21 mouse cellular contexts compared by ENCODE assay signal in genomic region chr1:75379931-75380330, GRCm38 (mm10). TPM values are rescaled to one million over a fixed set of nuclear protein-coding genes. Genes with fewer than 3 reads are reported as not detected.
A peak's percentile ranks its signal among the peaks of the same experiment; 100 is the strongest.
DNase-seq lines count a peak whose midpoint lies in the region; ATAC-seq lines count a peak whose summit lies in the region.
"Had no signal": no experiment of that assay in that cellular context is flagged by ENCODE, and none has a peak within 500 bp of the region (broad histone marks: within the 10 kb centered on the region; RNA-seq: fewer than 3 reads in every experiment).

No protein-coding gene starts in this region.

- H3K4me2 ChIP-seq in heart, embryonic 16.5 days (ENCODE audit: low read depth, low read length): no peak overlapping the region
- H3K4me2 ChIP-seq: embryonic facial prominence, embryonic 13.5 days; midbrain, embryonic 13.5 days had no signal

- peak; percentile 86 for DNase-seq in gastrocnemius, adult 18-20 months (ENCODE audit: low spot score)
- DNase-seq in gastrocnemius, postnatal 4 days (ENCODE audit: low spot score in 2 of 2): no peak
- no peak for DNase-seq in heart, postnatal 36 days
- DNase-seq in gastrocnemius, postnatal 25 days: peak; percentile 81
- no peak for DNase-seq in layer of hippocampus, adult 18-20 months (ENCODE audit: low spot score in 2 of 2)
- DNase-seq in cerebellum, postnatal 4 days (ENCODE audit: low spot score in 2 of 2): no peak
- DNase-seq: adrenal gland, postnatal 10 days; cerebellum, adult 11 months; cerebellum, postnatal 36 days; kidney, adult 9 months; kidney, postnatal 36 days; left cerebral cortex, postnatal 4 days; retina, postnatal 1 day; right cerebral cortex, postnatal 4 days; thymus, postnatal 25 days had no signal

- H3K4me1 ChIP-seq in heart, embryonic 16.5 days (ENCODE audit: control insufficient read depth, insufficient read depth, low read length): peaks cover 49% of the 10 kb centered on the region

- intact Hi-C loops in heart, postnatal 36 days (cut with DNase I): no loop called here

- H3K9me3 ChIP-seq in heart, embryonic 16.5 days (replicated peaks; ENCODE audit: control insufficient read depth, low read length): no peaks in the 10 kb centered on the region
- H3K9me3 ChIP-seq: embryonic facial prominence, embryonic 13.5 days; midbrain, embryonic 13.5 days had no signal

- H3K27me3 ChIP-seq in heart, embryonic 16.5 days (ENCODE audit: control insufficient read depth, insufficient read depth, low read length): peaks cover 15% of the 10 kb centered on the region

- H3K36me3 ChIP-seq in heart, embryonic 16.5 days (ENCODE audit: control insufficient read depth, insufficient read depth): peaks cover 4% of the 10 kb centered on the region; the same call in 1 of the 2 replicates
- H3K36me3 ChIP-seq: midbrain, embryonic 13.5 days had no signal

- ATAC-seq in heart, embryonic 16.5 days (replicated peaks; ENCODE audit: extremely low read depth, insufficient read depth, low FRiP score): no peak
- ATAC-seq: midbrain, embryonic 13.5 days had no signal

- peak overlapping the region; percentile 64 for H3K27ac ChIP-seq in heart, embryonic 16.5 days (ENCODE audit: low read length)
- H3K27ac ChIP-seq: embryonic facial prominence, embryonic 13.5 days; liver, embryonic 14.5 days; midbrain, embryonic 13.5 days had no signal

- WGBS in heart, embryonic 16.5 days: 44% methylated on average over 8 of the region's 8 CpGs

- no peak overlapping the region for H3K9ac ChIP-seq in heart, embryonic 16.5 days (ENCODE audit: low read length)
- H3K9ac ChIP-seq: embryonic facial prominence, embryonic 13.5 days; liver, embryonic 14.5 days; midbrain, embryonic 13.5 days had no signal

- H3K4me3 ChIP-seq in heart, embryonic 16.5 days (ENCODE audit: low read length): no peak overlapping the region
- H3K4me3 ChIP-seq: embryonic facial prominence, embryonic 13.5 days; midbrain, embryonic 13.5 days had no signal

RNA-seq across cellular contexts. Expression of gene Speg, which starts 4.8 kb away (rescaled TPM):
- 100 to 1,000 TPM; 255 to 257 TPM for total RNA-seq in gastrocnemius, adult 18-20 months (2021)
- total RNA-seq in gastrocnemius, postnatal 4 days (2021): 100 to 1,000 TPM; 156 to 170 TPM
- polyA plus RNA-seq in heart, embryonic 16.5 days (2015; fragmentation: Nextera tagmentation; extraction: Ambion mirVana): 41.1 and 46.4 TPM in 2 replicates
- total RNA-seq in heart, postnatal 36 days (2021): 100 to 1,000 TPM; 120 to 128 TPM
- total RNA-seq in gastrocnemius, postnatal 25 days (2021): 100 to 1,000 TPM; 200 to 244 TPM
- total RNA-seq in layer of hippocampus, adult 18-20 months (2021): 100 to 1,000 TPM; 168 to 178 TPM
- total RNA-seq: neutrophil, adult 5-6 weeks had no signal

RNA-seq across cellular contexts. Expression of gene Des, which starts 19.8 kb away (rescaled TPM):
- 1,000 to 10,000 TPM; 2,427 to 2,600 TPM for total RNA-seq in gastrocnemius, adult 18-20 months (2021)
- total RNA-seq in gastrocnemius, postnatal 4 days (2021): 1,000 to 10,000 TPM; 1,760 to 1,859 TPM
- polyA plus RNA-seq in heart, embryonic 16.5 days (2015; fragmentation: Nextera tagmentation; extraction: Ambion mirVana): 469 and 480 TPM in 2 replicates
- total RNA-seq in heart, postnatal 36 days (2021): 1,000 to 10,000 TPM; 1,347 to 1,420 TPM
- 1,000 to 10,000 TPM; 1,914 to 2,104 TPM for total RNA-seq in gastrocnemius, postnatal 25 days (2021)
- under 1 TPM; 0.48 to 0.69 TPM for total RNA-seq in layer of hippocampus, adult 18-20 months (2021)
- total RNA-seq: hematopoietic stem cell, adult 5-6 weeks; neutrophil, adult 5-6 weeks had no signal

RNA-seq across cellular contexts. Expression of gene Gmppa, which starts 55.8 kb away (rescaled TPM):
- total RNA-seq in gastrocnemius, adult 18-20 months (2021): 10 to 100 TPM; 37.3 to 44.6 TPM
- 10 to 100 TPM; 43.5 to 49.3 TPM for total RNA-seq in gastrocnemius, postnatal 4 days (2021)
- polyA plus RNA-seq in heart, embryonic 16.5 days (2015; fragmentation: Nextera tagmentation; extraction: Ambion mirVana): 72.6 and 85.3 TPM in 2 replicates
- total RNA-seq in heart, postnatal 36 days (2021): 10 to 100 TPM; 35.5 to 39.9 TPM
- total RNA-seq in gastrocnemius, postnatal 25 days (2021): 10 to 100 TPM; 32.0 to 37.2 TPM
- 10 to 100 TPM; 66.4 to 69.1 TPM for total RNA-seq in layer of hippocampus, adult 18-20 months (2021)

Comparison
In these comparisons a context has a peak if more than half of its experiments do, and no peak if none do; other contexts are left out.
1. DNase-seq: peak in gastrocnemius, adult 18-20 months (single experiment) and gastrocnemius, postnatal 25 days (single experiment); none in gastrocnemius, postnatal 4 days (0 of 2), heart, postnatal 36 days (0 of 2), layer of hippocampus, adult 18-20 months (0 of 2) and cerebellum, postnatal 4 days (0 of 2).
2. RNA of gene Des, which starts 19.8 kb away (total RNA-seq): 2,427 to 2,600 TPM in gastrocnemius, adult 18-20 months, 1,914 to 2,104 TPM in gastrocnemius, postnatal 25 days, 1,760 to 1,859 TPM in gastrocnemius, postnatal 4 days and 1,347 to 1,420 TPM in heart, postnatal 36 days; 0.48 to 0.69 TPM in layer of hippocampus, adult 18-20 months; every median in the first group is over 100 times any median in the second.